Mouse (Mus musculus): ENCODE results near the gene Tmprss13. TPM values are rescaled to one million over a fixed set of nuclear protein-coding genes. Genes with fewer than 3 reads are reported as not detected.

Gene Tmprss13
- total and polyA plus RNA-seq, 3 experiments = not detected

- no peak for TF ChIP-seq IRF4 (IDR thresholded peaks at IDR 0.05; ENCODE audit: low read depth, low read length)
- no peak for TF ChIP-seq CHD1 (IDR thresholded peaks at IDR 0.05; ENCODE audit: low read depth, low read length)
- TF ChIP-seq ZMIZ1 (IDR thresholded peaks at IDR 0.05; ENCODE audit: low read depth, low read length) = no peak
- no peak for TF ChIP-seq POLR2AphosphoS2 (IDR thresholded peaks at IDR 0.05; ENCODE audit: low read depth, low read length)
- TF ChIP-seq EP300 (IDR thresholded peaks at IDR 0.05; ENCODE audit: low read length) = no peak
- no peak for TF ChIP-seq ETS1 (conservative IDR thresholded peaks at IDR 0.05; ENCODE audit: low read depth, low read length)
- TF ChIP-seq CTCF (conservative IDR thresholded peaks at IDR 0.05 in 1 of 2, IDR thresholded peaks at IDR 0.05 in 1 of 2; ENCODE audit: low read depth in 2 of 2, low read length in 2 of 2) = no peak
- no peak for TF ChIP-seq MYC (IDR thresholded peaks at IDR 0.05; ENCODE audit: low read depth, low read length)
- no peak for TF ChIP-seq RCOR1 (conservative IDR thresholded peaks at IDR 0.05; ENCODE audit: low read depth, low read length)
- no peak for TF ChIP-seq TCF12 (IDR thresholded peaks at IDR 0.05; ENCODE audit: low read depth, low read length)
- no peak for TF ChIP-seq JUN (IDR thresholded peaks at IDR 0.05; ENCODE audit: insufficient read depth, low read depth, low read length)
- TF ChIP-seq MAX (IDR thresholded peaks at IDR 0.05; ENCODE audit: low read length) = no peak
- TF ChIP-seq E2F4 (IDR thresholded peaks at IDR 0.05; ENCODE audit: insufficient replicate concordance, low read depth, low read length) = no peak
- TF ChIP-seq ZC3H11A (IDR thresholded peaks at IDR 0.05; ENCODE audit: low read depth, low read length) = no peak
- TF ChIP-seq MXI1 (IDR thresholded peaks at IDR 0.05; ENCODE audit: low read depth, low read length) = no peak
- no peak for TF ChIP-seq SIN3A (IDR thresholded peaks at IDR 0.05; ENCODE audit: low read length)
- no peak for TF ChIP-seq MAZ (IDR thresholded peaks at IDR 0.05; ENCODE audit: low read depth, low read length)
- H3K27ac ChIP-seq (ENCODE audit: insufficient read depth, low read depth) = no peak overlapping the region
- no peak for DNase-seq (ENCODE audit: extremely low read depth)
- H3K9ac ChIP-seq (ENCODE audit: insufficient read depth, low read depth) = no peak overlapping the region
- peaks cover 50% of the 10 kb centered on the region for H3K27me3 ChIP-seq (replicated peaks)
- no peaks in the 10 kb centered on the region for H3K9me3 ChIP-seq (replicated peaks; ENCODE audit: low read length)
- H3K4me2 ChIP-seq (ENCODE audit: insufficient read depth, low read depth, poor library complexity, severe bottlenecking) = no peak overlapping the region
- dilution Hi-C loops (cut with MboI; ENCODE audit: extremely low pct_ligation_motif_present, extremely low pct_unique_long_range_greater_than_20kb, low sequenced_read_pairs) = no loop called here
- H3K4me3 ChIP-seq (replicated peaks in 1 of 3; ENCODE audit: low read depth in 2 of 3, low read length in 2 of 3, poor library complexity in 1 of 3) = no peak overlapping the region
- H3K79me2 ChIP-seq (replicated peaks; ENCODE audit: control insufficient read depth, extremely low read depth, insufficient read depth, poor library complexity, severe bottlenecking) = no peaks in the 10 kb centered on the region
- in situ Hi-C loops (cut with MboI; ENCODE audit: low pct_ligation_motif_present, low pct_unique_long_range_greater_than_20kb, low sequenced_read_pairs) = no loop called here
- no peaks in the 10 kb centered on the region for H3K36me3 ChIP-seq (replicated peaks in 1 of 2; ENCODE audit: control insufficient read depth in 1 of 2, insufficient read depth in 1 of 2, low read length in 1 of 2)
- peaks cover 0 to 6% of the 10 kb centered on the region in 2 experiments; a peak in 3 of 4 replicates for H3K4me1 ChIP-seq (ENCODE audit: control insufficient read depth in 1 of 2, insufficient read depth in 2 of 2)
Observed at GRCm38 (mm10) chr9:45329577-45329976, 10.7 kb downstream of the Tmprss13 start.

- Histone ChIP-seq H3K4me2 (ENCODE audit: insufficient read depth, low read depth, poor library complexity, severe bottlenecking) (no peak overlapping the region), H3K27ac (ENCODE audit: insufficient read depth, low read depth) (no peak overlapping the region), H3K79me2 (replicated peaks; ENCODE audit: control insufficient read depth, extremely low read depth, insufficient read depth, poor library complexity, severe bottlenecking) (no peaks in the 10 kb centered on the region), H3K4me3 (replicated peaks in 1 of 3; ENCODE audit: low read depth in 2 of 3, low read length in 2 of 3, poor library complexity in 1 of 3) (no peak overlapping the region), H3K36me3 (replicated peaks in 1 of 2; ENCODE audit: control insufficient read depth in 1 of 2, insufficient read depth in 1 of 2, low read length in 1 of 2) (no peaks in the 10 kb centered on the region), H3K9me3 (replicated peaks; ENCODE audit: low read length) (no peaks in the 10 kb centered on the region), H3K9ac (ENCODE audit: insufficient read depth, low read depth) (no peak overlapping the region), H3K27me3 (replicated peaks) (peaks cover 33% of the 10 kb centered on the region), H3K4me1 (ENCODE audit: control insufficient read depth in 1 of 2, insufficient read depth in 2 of 2) (0 out of 4 replicates have a peak, but pooled peaks cover 0 to 3% of the 10 kb centered on the region in 2 experiments)
- no peak for DNase-seq (ENCODE audit: extremely low read depth)
- in situ Hi-C loops (cut with MboI; ENCODE audit: low pct_ligation_motif_present, low pct_unique_long_range_greater_than_20kb, low sequenced_read_pairs) (no loop called here), dilution Hi-C loops (cut with MboI; ENCODE audit: extremely low pct_ligation_motif_present, extremely low pct_unique_long_range_greater_than_20kb, low sequenced_read_pairs) (no loop called here)
- TF ChIP-seq ELF1 (IDR thresholded peaks at IDR 0.05; ENCODE audit: low read depth, low read length) (no peak), ETS1 (conservative IDR thresholded peaks at IDR 0.05; ENCODE audit: low read depth, low read length) (no peak), ZNF384 (IDR thresholded peaks at IDR 0.05; ENCODE audit: low read depth, low read length) (no peak), MAFK (IDR thresholded peaks at IDR 0.05; ENCODE audit: insufficient replicate concordance, low read length) (no peak), E2F4 (IDR thresholded peaks at IDR 0.05; ENCODE audit: insufficient replicate concordance, low read depth, low read length) (no peak), TCF12 (IDR thresholded peaks at IDR 0.05; ENCODE audit: low read depth, low read length) (no peak), USF2 (conservative IDR thresholded peaks at IDR 0.05; ENCODE audit: low read depth, low read length) (no peak), KAT2A (IDR thresholded peaks at IDR 0.05; ENCODE audit: insufficient replicate concordance, low read length) (no peak), ZKSCAN1 (IDR thresholded peaks at IDR 0.05; ENCODE audit: borderline replicate concordance, low read depth, low read length) (no peak), NELFE (IDR thresholded peaks at IDR 0.05; ENCODE audit: low read depth, low read length) (no peak), PAX5 (IDR thresholded peaks at IDR 0.05; ENCODE audit: low read length) (no peak), SMC3 (IDR thresholded peaks at IDR 0.05; ENCODE audit: low read depth, low read length) (no peak), CTCF (conservative IDR thresholded peaks at IDR 0.05 in 1 of 2, IDR thresholded peaks at IDR 0.05 in 1 of 2; ENCODE audit: low read depth in 2 of 2, low read length in 2 of 2) (no peak), POLR2A (IDR thresholded peaks at IDR 0.05; ENCODE audit: low read depth, low read length) (no peak), RCOR1 (conservative IDR thresholded peaks at IDR 0.05; ENCODE audit: low read depth, low read length) (no peak), ZC3H11A (IDR thresholded peaks at IDR 0.05; ENCODE audit: low read depth, low read length) (no peak), JUND (conservative IDR thresholded peaks at IDR 0.05; ENCODE audit: low read depth, low read length) (no peak), MYC (IDR thresholded peaks at IDR 0.05; ENCODE audit: low read depth, low read length) (no peak), MAZ (IDR thresholded peaks at IDR 0.05; ENCODE audit: low read depth, low read length) (no peak), TBP (conservative IDR thresholded peaks at IDR 0.05; ENCODE audit: low read depth, low read length) (no peak)
Observed at GRCm38 (mm10) chr9:45337406-45337805, 18.5 kb downstream of the Tmprss13 start.

Data from CH12.LX (cell line).